Mouse (Mus musculus): ENCODE data around the gene Atp6v0e.

GRCm38 (mm10) chr17:26633186-26633585 is 29.8 kb upstream of the Atp6v0e start:
- TF ChIP-seq CTCF (IDR thresholded peaks at IDR 0.05; ENCODE audit: borderline replicate concordance, control insufficient read depth, extremely low read depth, insufficient read depth, low read length, poor library complexity): no peak
- TF ChIP-seq POLR2A (IDR thresholded peaks at IDR 0.05; ENCODE audit: control insufficient read depth, extremely low read depth, insufficient read depth, low read length, poor library complexity): no peak
